Mouse (Mus musculus): ENCODE results near the gene Babam2. TPM values are rescaled to one million over a fixed set of nuclear protein-coding genes. Genes with fewer than 3 reads are reported as not detected.

Gene Babam2
- total and polyA plus RNA-seq, 3 experiments = 44.6 to 214 (median 65.0) TPM

DNA sequence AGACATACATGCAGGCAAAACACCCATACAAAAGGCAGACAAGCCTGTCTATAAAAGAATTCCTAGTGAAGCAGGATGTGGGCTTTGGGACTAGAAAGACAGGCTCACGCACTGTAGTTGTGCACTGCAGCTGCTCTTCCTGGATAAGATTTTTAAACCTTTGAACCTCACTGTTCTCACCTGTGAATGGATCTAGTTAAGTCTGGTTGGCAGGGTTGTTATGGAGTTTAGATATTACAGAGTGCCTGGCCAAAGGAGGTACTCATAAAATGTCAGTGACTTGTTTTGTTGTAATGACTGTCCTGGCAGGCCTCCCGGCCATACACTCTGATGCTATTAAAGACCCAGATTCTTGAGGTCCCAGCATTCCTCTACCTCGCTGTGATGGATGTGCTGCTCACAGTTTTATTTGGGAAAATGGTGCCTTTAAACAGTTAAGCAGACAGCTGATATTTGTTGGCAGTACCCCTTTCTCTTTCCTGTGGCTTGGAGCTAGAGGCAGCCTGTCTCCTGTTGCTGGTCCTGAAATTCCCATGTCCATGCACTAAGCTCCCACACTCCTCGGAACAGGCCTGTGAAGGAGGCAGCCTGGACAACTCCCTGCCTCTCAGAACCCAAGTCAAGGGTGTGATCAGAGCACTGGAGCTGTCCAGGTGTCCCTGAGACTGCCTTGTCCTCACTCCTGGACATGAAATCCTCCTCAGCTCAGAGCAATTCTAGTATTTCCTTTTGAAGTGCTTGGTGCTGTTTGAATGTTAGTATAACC, 299.9 kb downstream of the Babam2 start:
- no peak for TF ChIP-seq GATA2 (IDR thresholded peaks at IDR 0.05; ENCODE audit: borderline replicate concordance, low read depth, low read length)
- no peak for TF ChIP-seq POLR2AphosphoS5 (IDR thresholded peaks at IDR 0.05; ENCODE audit: insufficient replicate concordance, low read depth, low read length)
- no peak for TF ChIP-seq GATA1 (IDR thresholded peaks at IDR 0.05; ENCODE audit: borderline replicate concordance, low read length)
- TF ChIP-seq TAL1 (conservative IDR thresholded peaks at IDR 0.05; ENCODE audit: low read depth, low read length) = no peak
- TF ChIP-seq CTCF (IDR thresholded peaks at IDR 0.05; ENCODE audit: low read depth, low read length) = no peak
- H3K4me1 ChIP-seq (ENCODE audit: insufficient read depth, low read depth, low read length) = peaks cover 5% of the 10 kb centered on the region; the same call in 1 of the 2 replicates
- peaks cover 7% of the 10 kb centered on the region for H3K36me3 ChIP-seq (replicated peaks)
- ATAC-seq (ENCODE audit: extremely low read depth, insufficient number of reproducible peaks, low FRiP score, poor library complexity, severe bottlenecking) (no peak), DNase-seq (ENCODE audit: low spot score) (no peak)
- no peaks in the 10 kb centered on the region for H3K9me3 ChIP-seq (replicated peaks)
- no peaks in the 10 kb centered on the region for H3K27me3 ChIP-seq (ENCODE audit: insufficient read depth, low read length)
- no peak overlapping the region for H3K4me3 ChIP-seq (ENCODE audit: low read depth, low read length)

GRCm38 (mm10) chr5:31998806-31999205, 301.3 kb downstream of the Babam2 start:
- TF ChIP-seq GATA1 (IDR thresholded peaks at IDR 0.05; ENCODE audit: borderline replicate concordance, low read length) = no peak
- TF ChIP-seq GATA2 (IDR thresholded peaks at IDR 0.05; ENCODE audit: borderline replicate concordance, low read depth, low read length) = no peak
- TF ChIP-seq TAL1 (conservative IDR thresholded peaks at IDR 0.05; ENCODE audit: low read depth, low read length) = no peak
- TF ChIP-seq CTCF (IDR thresholded peaks at IDR 0.05; ENCODE audit: low read depth, low read length) = no peak
- TF ChIP-seq POLR2AphosphoS5 (IDR thresholded peaks at IDR 0.05; ENCODE audit: insufficient replicate concordance, low read depth, low read length) = no peak
- no peak overlapping the region for H3K4me3 ChIP-seq (ENCODE audit: low read depth, low read length)
- ATAC-seq (ENCODE audit: extremely low read depth, insufficient number of reproducible peaks, low FRiP score, poor library complexity, severe bottlenecking) (no peak), DNase-seq (ENCODE audit: low spot score) (no peak)
- H3K36me3 ChIP-seq (replicated peaks) = peaks cover 7% of the 10 kb centered on the region
- H3K4me1 ChIP-seq (ENCODE audit: insufficient read depth, low read depth, low read length) = peaks cover 5% of the 10 kb centered on the region; the same call in 1 of the 2 replicates
- H3K9me3 ChIP-seq (replicated peaks) = no peaks in the 10 kb centered on the region
- no peaks in the 10 kb centered on the region for H3K27me3 ChIP-seq (ENCODE audit: insufficient read depth, low read length)

DNA sequence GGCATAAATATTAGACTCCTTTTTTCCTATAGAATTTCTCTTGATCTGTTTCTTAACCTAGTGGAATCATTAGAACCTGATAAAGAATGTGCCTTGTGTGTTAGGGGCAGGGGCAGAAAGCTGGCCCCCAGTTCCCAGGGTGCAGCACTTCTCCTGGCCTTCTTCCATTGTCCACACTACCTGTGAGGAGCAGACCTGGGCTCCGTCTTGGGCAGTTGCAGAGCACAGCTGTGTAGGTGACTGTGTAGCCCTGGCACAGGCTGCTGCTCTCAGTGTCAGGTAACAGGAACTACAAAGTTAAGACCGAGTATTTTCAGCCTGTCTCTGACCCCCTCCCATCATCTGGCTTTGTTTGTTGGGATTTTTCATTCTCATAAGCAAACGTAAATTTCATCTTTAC, 302.6 kb downstream of the Babam2 start:
- no peak for TF ChIP-seq GATA1 (IDR thresholded peaks at IDR 0.05; ENCODE audit: borderline replicate concordance, low read length)
- no peak for TF ChIP-seq POLR2AphosphoS5 (IDR thresholded peaks at IDR 0.05; ENCODE audit: insufficient replicate concordance, low read depth, low read length)
- no peak for TF ChIP-seq GATA2 (IDR thresholded peaks at IDR 0.05; ENCODE audit: borderline replicate concordance, low read depth, low read length)
- no peak for TF ChIP-seq CTCF (IDR thresholded peaks at IDR 0.05; ENCODE audit: low read depth, low read length)
- no peak for TF ChIP-seq TAL1 (conservative IDR thresholded peaks at IDR 0.05; ENCODE audit: low read depth, low read length)
- ATAC-seq (ENCODE audit: extremely low read depth, insufficient number of reproducible peaks, low FRiP score, poor library complexity, severe bottlenecking) = no peak
- no peak for DNase-seq (ENCODE audit: low spot score)
- no peaks in the 10 kb centered on the region for H3K9me3 ChIP-seq (replicated peaks)
- H3K27me3 ChIP-seq (ENCODE audit: insufficient read depth, low read length) = no peaks in the 10 kb centered on the region
- peaks cover 5% of the 10 kb centered on the region; the same call in 1 of the 2 replicates for H3K4me1 ChIP-seq (ENCODE audit: insufficient read depth, low read depth, low read length)
- peaks cover 7% of the 10 kb centered on the region for H3K36me3 ChIP-seq (replicated peaks)
- no peak overlapping the region for H3K4me3 ChIP-seq (ENCODE audit: low read depth, low read length)

GRCm38 (mm10) chr5:32001266-32001665, 303.8 kb downstream of the Babam2 start:
- DNase-seq (ENCODE audit: low spot score) (no peak), ATAC-seq (ENCODE audit: extremely low read depth, insufficient number of reproducible peaks, low FRiP score, poor library complexity, severe bottlenecking) (no peak)
- no peaks in the 10 kb centered on the region for H3K9me3 ChIP-seq (replicated peaks)
- peaks cover 9% of the 10 kb centered on the region for H3K36me3 ChIP-seq (replicated peaks)
- H3K4me3 ChIP-seq (ENCODE audit: low read depth, low read length) = no peak overlapping the region
- H3K27me3 ChIP-seq (ENCODE audit: insufficient read depth, low read length) = no peaks in the 10 kb centered on the region
- H3K4me1 ChIP-seq (ENCODE audit: insufficient read depth, low read depth, low read length) = peaks cover 5% of the 10 kb centered on the region; the same call in 1 of the 2 replicates
- TF ChIP-seq POLR2AphosphoS5 (IDR thresholded peaks at IDR 0.05; ENCODE audit: insufficient replicate concordance, low read depth, low read length) (no peak), CTCF (IDR thresholded peaks at IDR 0.05; ENCODE audit: low read depth, low read length) (no peak), GATA1 (IDR thresholded peaks at IDR 0.05; ENCODE audit: borderline replicate concordance, low read length) (no peak), TAL1 (conservative IDR thresholded peaks at IDR 0.05; ENCODE audit: low read depth, low read length) (no peak), GATA2 (IDR thresholded peaks at IDR 0.05; ENCODE audit: borderline replicate concordance, low read depth, low read length) (no peak)

- no peaks in the 10 kb centered on the region for H3K9me3 ChIP-seq (replicated peaks)
- no peak for ATAC-seq (ENCODE audit: extremely low read depth, insufficient number of reproducible peaks, low FRiP score, poor library complexity, severe bottlenecking)
- H3K36me3 ChIP-seq (replicated peaks) = peaks cover 13% of the 10 kb centered on the region
- peaks cover 5% of the 10 kb centered on the region; the same call in 1 of the 2 replicates for H3K4me1 ChIP-seq (ENCODE audit: insufficient read depth, low read depth, low read length)
- TF ChIP-seq TAL1 (conservative IDR thresholded peaks at IDR 0.05; ENCODE audit: low read depth, low read length) = no peak
- no peak for TF ChIP-seq GATA2 (IDR thresholded peaks at IDR 0.05; ENCODE audit: borderline replicate concordance, low read depth, low read length)
- no peak for TF ChIP-seq GATA1 (IDR thresholded peaks at IDR 0.05; ENCODE audit: borderline replicate concordance, low read length)
- TF ChIP-seq CTCF (IDR thresholded peaks at IDR 0.05; ENCODE audit: low read depth, low read length) = no peak
- TF ChIP-seq POLR2AphosphoS5 (IDR thresholded peaks at IDR 0.05; ENCODE audit: insufficient replicate concordance, low read depth, low read length) = no peak
- DNase-seq (ENCODE audit: low spot score) = no peak
- H3K27me3 ChIP-seq (ENCODE audit: insufficient read depth, low read length) = no peaks in the 10 kb centered on the region
- H3K4me3 ChIP-seq (ENCODE audit: low read depth, low read length) = no peak overlapping the region
These were observed 304.3 kb downstream of the Babam2 start for GRCm38 (mm10) chr5:32001771-32002170.

- Histone ChIP-seq H3K27me3 (ENCODE audit: insufficient read depth, low read length) (no peaks in the 10 kb centered on the region), H3K9me3 (replicated peaks) (no peaks in the 10 kb centered on the region), H3K4me3 (ENCODE audit: low read depth, low read length) (no peak overlapping the region), H3K4me1 (ENCODE audit: insufficient read depth, low read depth, low read length) (no peaks in the 10 kb centered on the region), H3K36me3 (replicated peaks) (peaks cover 46% of the 10 kb centered on the region)
- TF ChIP-seq GATA2 (IDR thresholded peaks at IDR 0.05; ENCODE audit: borderline replicate concordance, low read depth, low read length) (no peak), POLR2AphosphoS5 (IDR thresholded peaks at IDR 0.05; ENCODE audit: insufficient replicate concordance, low read depth, low read length) (no peak), CTCF (IDR thresholded peaks at IDR 0.05; ENCODE audit: low read depth, low read length) (no peak)
- DNase-seq (ENCODE audit: low spot score) (no peak), ATAC-seq (ENCODE audit: extremely low read depth, insufficient number of reproducible peaks, low FRiP score, poor library complexity, severe bottlenecking) (no peak)
These were observed 310.9 kb downstream of the Babam2 start for GRCm38 (mm10) chr5:32008401-32008800.
